Mouse (Mus musculus): ENCODE results near the gene C130026I21Rik. TPM values are rescaled to one million over a fixed set of nuclear protein-coding genes. Genes with fewer than 3 reads are reported as not detected.
"Not testable (repeated sequence)": the region's sequence is repeated elsewhere in the genome, so short reads cannot be mapped to it uniquely, and the experiment has no call there.

Gene C130026I21Rik
- not detected in 2 replicates for polyA plus RNA-seq (2014; fragmentation: Nextera tagmentation; extraction: Ambion mirVana)

GRCm38 (mm10) chr1:85270466-85270865 lies at the start of gene C130026I21Rik:
Gene C130026I21Rik (minus strand): TSS chr1:85270566.
- not testable (repeated sequence) for H3K4me3 ChIP-seq (ENCODE audit: low read depth, low read length); H3K4me1 ChIP-seq (ENCODE audit: control insufficient read depth, insufficient read depth, low read length); H3K36me3 ChIP-seq (ENCODE audit: control insufficient read depth, insufficient read depth, low read length); H3K9ac ChIP-seq (ENCODE audit: low read length); H3K27ac ChIP-seq (replicated peaks; ENCODE audit: low read depth, low read length); DNase-seq (ENCODE audit: low spot score); H3K27me3 ChIP-seq (ENCODE audit: control insufficient read depth, insufficient read depth, low read length); H3K9me3 ChIP-seq (ENCODE audit: control insufficient read depth, low read length); H3K4me2 ChIP-seq (ENCODE audit: low read depth, severe bottlenecking); ATAC-seq (ENCODE audit: insufficient number of reproducible peaks, low FRiP score, low TSS enrichment, low read depth)
- WGBS: no CpG with 5 or more reads among the region's 6 CpGs

GRCm38 (mm10) chr1:85287063-85287462 lies 16.7 kb upstream of the C130026I21Rik start:
- ATAC-seq (ENCODE audit: insufficient number of reproducible peaks, low FRiP score, low TSS enrichment, low read depth): not testable (repeated sequence)

GRCm38 (mm10) chr1:85276421-85276820 lies 6.1 kb upstream of the C130026I21Rik start:
- H3K4me1 ChIP-seq (ENCODE audit: control insufficient read depth, insufficient read depth, low read length); H3K27me3 ChIP-seq (ENCODE audit: control insufficient read depth, insufficient read depth, low read length); H3K4me3 ChIP-seq (ENCODE audit: low read depth, low read length); H3K9ac ChIP-seq (ENCODE audit: low read length); H3K27ac ChIP-seq (replicated peaks; ENCODE audit: low read depth, low read length); ATAC-seq (ENCODE audit: insufficient number of reproducible peaks, low FRiP score, low TSS enrichment, low read depth); H3K9me3 ChIP-seq (ENCODE audit: control insufficient read depth, low read length); H3K36me3 ChIP-seq (ENCODE audit: control insufficient read depth, insufficient read depth, low read length); DNase-seq (ENCODE audit: low spot score); H3K4me2 ChIP-seq (ENCODE audit: low read depth, severe bottlenecking): not testable (repeated sequence)
- WGBS: 81% methylated on average over 3 of the region's 5 CpGs

More at GRCm38 (mm10) chr1:85287063-85287462, 16.7 kb upstream of the C130026I21Rik start:
- H3K4me1 ChIP-seq (ENCODE audit: control insufficient read depth, insufficient read depth, low read length); DNase-seq (ENCODE audit: low spot score); H3K4me2 ChIP-seq (ENCODE audit: low read depth, severe bottlenecking); H3K9ac ChIP-seq (ENCODE audit: low read length); H3K27me3 ChIP-seq (ENCODE audit: control insufficient read depth, insufficient read depth, low read length); H3K9me3 ChIP-seq (ENCODE audit: control insufficient read depth, low read length); H3K27ac ChIP-seq (replicated peaks; ENCODE audit: low read depth, low read length); H3K36me3 ChIP-seq (ENCODE audit: control insufficient read depth, insufficient read depth, low read length); H3K4me3 ChIP-seq (ENCODE audit: low read depth, low read length): not testable (repeated sequence)
- 46% methylated on average over 4 of the region's 5 CpGs for WGBS

- not testable (repeated sequence) for H3K4me3 ChIP-seq (ENCODE audit: low read depth, low read length)
These were observed 11.7 kb downstream of the C130026I21Rik start for GRCm38 (mm10) chr1:85258634-85259033.

GRCm38 (mm10) chr1:85255217-85255616 lies 15.1 kb downstream of the C130026I21Rik start:
- WGBS: 66% methylated on average over 2 of the region's 3 CpGs
- not testable (repeated sequence) for H3K9me3 ChIP-seq (ENCODE audit: control insufficient read depth, low read length); H3K27ac ChIP-seq (replicated peaks; ENCODE audit: low read depth, low read length); H3K4me3 ChIP-seq (ENCODE audit: low read depth, low read length); ATAC-seq (ENCODE audit: insufficient number of reproducible peaks, low FRiP score, low TSS enrichment, low read depth); H3K27me3 ChIP-seq (ENCODE audit: control insufficient read depth, insufficient read depth, low read length); DNase-seq (ENCODE audit: low spot score); H3K36me3 ChIP-seq (ENCODE audit: control insufficient read depth, insufficient read depth, low read length); H3K4me2 ChIP-seq (ENCODE audit: low read depth, severe bottlenecking); H3K4me1 ChIP-seq (ENCODE audit: control insufficient read depth, insufficient read depth, low read length); H3K9ac ChIP-seq (ENCODE audit: low read length)

More at GRCm38 (mm10) chr1:85258634-85259033, 11.7 kb downstream of the C130026I21Rik start:
- WGBS: 53% methylated on average over 1 of the region's 2 CpGs
- not testable (repeated sequence) for ATAC-seq (ENCODE audit: insufficient number of reproducible peaks, low FRiP score, low TSS enrichment, low read depth); DNase-seq (ENCODE audit: low spot score); H3K27me3 ChIP-seq (ENCODE audit: control insufficient read depth, insufficient read depth, low read length); H3K9me3 ChIP-seq (ENCODE audit: control insufficient read depth, low read length); H3K36me3 ChIP-seq (ENCODE audit: control insufficient read depth, insufficient read depth, low read length); H3K9ac ChIP-seq (ENCODE audit: low read length); H3K27ac ChIP-seq (replicated peaks; ENCODE audit: low read depth, low read length); H3K4me1 ChIP-seq (ENCODE audit: control insufficient read depth, insufficient read depth, low read length); H3K4me2 ChIP-seq (ENCODE audit: low read depth, severe bottlenecking)

- H3K4me2 ChIP-seq (ENCODE audit: low read depth, severe bottlenecking); H3K36me3 ChIP-seq (ENCODE audit: control insufficient read depth, insufficient read depth, low read length); H3K27ac ChIP-seq (replicated peaks; ENCODE audit: low read depth, low read length); H3K4me3 ChIP-seq (ENCODE audit: low read depth, low read length); DNase-seq (ENCODE audit: low spot score); ATAC-seq (ENCODE audit: insufficient number of reproducible peaks, low FRiP score, low TSS enrichment, low read depth); H3K4me1 ChIP-seq (ENCODE audit: control insufficient read depth, insufficient read depth, low read length); H3K27me3 ChIP-seq (ENCODE audit: control insufficient read depth, insufficient read depth, low read length); H3K9ac ChIP-seq (ENCODE audit: low read length): not testable (repeated sequence)
- 86% methylated on average over 4 of the region's 4 CpGs for WGBS
- H3K9me3 ChIP-seq (ENCODE audit: control insufficient read depth, low read length): peaks cover 12% of the 10 kb centered on the region
These were observed 19.2 kb downstream of the C130026I21Rik start for GRCm38 (mm10) chr1:85251211-85251610.

- not testable (repeated sequence) for H3K36me3 ChIP-seq (ENCODE audit: control insufficient read depth, insufficient read depth, low read length); ATAC-seq (ENCODE audit: insufficient number of reproducible peaks, low FRiP score, low TSS enrichment, low read depth); H3K4me3 ChIP-seq (ENCODE audit: low read depth, low read length)
These were observed 21.4 kb downstream of the C130026I21Rik start for GRCm38 (mm10) chr1:85248985-85249384.

GRCm38 (mm10) chr1:85246776-85247460 lies 23.4 kb downstream of the C130026I21Rik start:
- not testable (repeated sequence) for H3K36me3 ChIP-seq (ENCODE audit: control insufficient read depth, insufficient read depth, low read length); H3K4me1 ChIP-seq (ENCODE audit: control insufficient read depth, insufficient read depth, low read length); H3K27me3 ChIP-seq (ENCODE audit: control insufficient read depth, insufficient read depth, low read length); H3K9ac ChIP-seq (ENCODE audit: low read length); H3K27ac ChIP-seq (replicated peaks; ENCODE audit: low read depth, low read length); ATAC-seq (ENCODE audit: insufficient number of reproducible peaks, low FRiP score, low TSS enrichment, low read depth); H3K4me3 ChIP-seq (ENCODE audit: low read depth, low read length); H3K4me2 ChIP-seq (ENCODE audit: low read depth, severe bottlenecking)
- peaks cover 20% of the 10 kb centered on the region for H3K9me3 ChIP-seq (ENCODE audit: control insufficient read depth, low read length)
- WGBS: 77% methylated on average over 8 of the region's 8 CpGs
- peak; percentile 17 for DNase-seq (ENCODE audit: low spot score)

More at GRCm38 (mm10) chr1:85248985-85249384, 21.4 kb downstream of the C130026I21Rik start:
- not testable (repeated sequence) for H3K27me3 ChIP-seq (ENCODE audit: control insufficient read depth, insufficient read depth, low read length); H3K4me1 ChIP-seq (ENCODE audit: control insufficient read depth, insufficient read depth, low read length); H3K9ac ChIP-seq (ENCODE audit: low read length); H3K4me2 ChIP-seq (ENCODE audit: low read depth, severe bottlenecking); H3K27ac ChIP-seq (replicated peaks; ENCODE audit: low read depth, low read length)
- DNase-seq (ENCODE audit: low spot score): peak; percentile 20
- WGBS: 65% methylated on average over 3 of the region's 3 CpGs
- peaks cover 16% of the 10 kb centered on the region for H3K9me3 ChIP-seq (ENCODE audit: control insufficient read depth, low read length)

All from limb, embryonic 11.5 days (tissue).